Mouse (Mus musculus) urinary bladder, postnatal 25 days (tissue): Measurements from ENCODE around the gene Shkbp1.
A peak's percentile ranks its signal among the peaks of the same experiment; 100 is the strongest.

Experiments
- DNase-seq: peaks from one replicate; pipeline ENCODE4 v3.0.0; 2022; ENCODE audit warnings: low spot score

The Shkbp1 gene

GRCm38 (mm10) chr7:27333316-27333941 lies 22.4 kb downstream of the Shkbp1 start:
- DNase-seq, result no peak

- DNase-seq, result peak; percentile 95
Observed at GRCm38 (mm10) chr7:27332353-27333199, 23.2 kb downstream of the Shkbp1 start.

- no peak for DNase-seq
Observed at GRCm38 (mm10) chr7:27331854-27332253, 24.0 kb downstream of the Shkbp1 start.

GRCm38 (mm10) chr7:27331541-27331851 lies 24.3 kb downstream of the Shkbp1 start:
- no peak for DNase-seq

- peak; percentile 92 for DNase-seq
Observed at GRCm38 (mm10) chr7:27330709-27331540, 24.9 kb downstream of the Shkbp1 start.

- DNase-seq, result no peak
Observed at GRCm38 (mm10) chr7:27329981-27330380, 25.8 kb downstream of the Shkbp1 start.

GRCm38 (mm10) chr7:27329326-27329947 lies 26.4 kb downstream of the Shkbp1 start:
- peak; percentile 88 for DNase-seq

- no peak for DNase-seq
Observed at GRCm38 (mm10) chr7:27328648-27329047, 27.2 kb downstream of the Shkbp1 start.

GRCm38 (mm10) chr7:27328161-27328560 lies 27.7 kb downstream of the Shkbp1 start:
- DNase-seq, result no peak

- DNase-seq, result no peak
Observed at GRCm38 (mm10) chr7:27327500-27327899, 28.3 kb downstream of the Shkbp1 start.

GRCm38 (mm10) chr7:27326101-27326880 lies 29.5 kb downstream of the Shkbp1 start:
- no peak for DNase-seq

- peak; percentile 55 for DNase-seq
Observed at GRCm38 (mm10) chr7:27325697-27326096, 30.1 kb downstream of the Shkbp1 start.

- DNase-seq, result no peak
Observed at GRCm38 (mm10) chr7:27324928-27325327, 30.9 kb downstream of the Shkbp1 start.

GRCm38 (mm10) chr7:27324161-27324560 lies 31.7 kb downstream of the Shkbp1 start:
- no peak for DNase-seq

- no peak for DNase-seq
Observed at GRCm38 (mm10) chr7:27323001-27323400, 32.8 kb downstream of the Shkbp1 start.

GRCm38 (mm10) chr7:27322291-27322690 lies 33.5 kb downstream of the Shkbp1 start:
- DNase-seq, result no peak

- DNase-seq, result no peak
Observed at GRCm38 (mm10) chr7:27319411-27319810, 36.4 kb downstream of the Shkbp1 start.

- DNase-seq, result no peak
Observed at GRCm38 (mm10) chr7:27315958-27316357, 39.9 kb downstream of the Shkbp1 start.

GRCm38 (mm10) chr7:27314393-27314792 lies 41.4 kb downstream of the Shkbp1 start:
- DNase-seq, result no peak

- DNase-seq, result no peak
Observed at GRCm38 (mm10) chr7:27311651-27312284, 44.1 kb downstream of the Shkbp1 start.

- DNase-seq, result no peak
Observed at GRCm38 (mm10) chr7:27310996-27311535, 44.8 kb downstream of the Shkbp1 start.
